Mouse (Mus musculus) neural tube, embryonic 10.5 days (tissue): ENCODE results near the gene Gm14406.
"Not testable (repeated sequence)": the region's sequence is repeated elsewhere in the genome, so short reads cannot be mapped to it uniquely, and the experiment has no call there.

Experiments
- DNase-seq: peaks from one replicate; pipeline ENCODE4 v3.0.0-alpha.2; 2017; ENCODE audit warnings: low spot score; ENCODE audit errors: extremely low spot score

The Gm14406 gene

DNA sequence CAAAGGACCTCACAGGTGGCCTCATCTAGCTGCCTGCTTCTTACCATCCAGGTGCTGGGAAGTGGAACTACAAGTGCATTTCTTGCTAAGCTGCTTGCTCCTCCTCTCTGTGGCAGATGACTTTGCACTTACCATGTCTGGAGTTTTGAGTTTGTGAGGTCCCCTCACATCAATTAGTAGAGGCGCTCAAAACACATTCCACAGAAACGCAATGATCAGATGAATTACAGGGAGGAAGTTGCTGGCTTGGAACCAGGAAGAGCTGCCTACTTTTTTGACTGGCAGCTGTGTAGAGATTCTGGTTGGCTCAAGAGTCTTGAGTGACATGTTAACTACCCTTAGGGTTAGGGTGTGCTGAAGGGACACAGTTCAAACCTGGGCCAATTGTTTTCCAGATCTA, at the start of gene Gm14406:
Gm14406 (minus strand) TSS at position 213 of the 400 bp plus-strand sequence.
- DNase-seq = not testable (repeated sequence)

- not testable (repeated sequence) for DNase-seq
Observed at GRCm38 (mm10) chr2:177575141-177575540, 2.9 kb downstream of the Gm14406 start.

DNA sequence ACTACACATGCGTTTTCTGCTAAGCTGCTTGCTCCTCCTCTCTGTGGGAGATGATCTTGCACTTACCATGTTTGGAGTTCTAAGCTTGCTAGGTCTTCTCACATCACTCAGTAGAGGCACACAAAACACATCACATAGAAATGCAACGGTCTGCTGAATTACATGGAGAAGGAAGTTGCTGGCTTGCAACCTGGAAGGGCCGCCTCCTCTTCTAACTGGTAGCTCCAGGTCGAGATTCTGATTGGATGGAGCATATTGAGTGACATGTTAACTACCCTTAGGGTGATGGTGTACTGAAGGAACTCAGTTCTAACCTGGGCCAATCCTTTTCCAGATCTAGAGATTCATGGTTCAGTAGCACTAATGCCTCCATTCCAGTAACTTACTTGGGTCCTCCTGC, 18.6 kb downstream of the Gm14406 start:
- DNase-seq = not testable (repeated sequence)

DNA sequence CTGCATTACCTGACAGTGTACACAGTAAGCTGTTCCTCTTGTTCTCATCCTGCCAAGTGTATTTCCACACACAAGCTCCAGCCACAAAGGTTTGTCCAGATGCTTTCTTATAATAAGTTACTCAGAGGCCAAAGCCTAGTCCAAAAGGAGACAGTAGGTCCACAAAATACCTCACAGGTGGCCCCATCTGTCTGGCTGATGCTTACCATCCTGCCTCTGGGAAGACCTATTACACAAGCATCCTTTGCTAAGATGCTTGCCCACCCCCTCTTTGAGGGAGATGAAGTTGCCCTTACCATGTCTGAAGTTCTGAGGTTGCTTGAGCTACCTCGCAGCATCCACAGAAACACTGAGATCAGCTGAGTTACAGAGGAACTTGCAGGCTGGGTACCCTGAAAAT, 22.7 kb downstream of the Gm14406 start:
- DNase-seq = not testable (repeated sequence)

DNA sequence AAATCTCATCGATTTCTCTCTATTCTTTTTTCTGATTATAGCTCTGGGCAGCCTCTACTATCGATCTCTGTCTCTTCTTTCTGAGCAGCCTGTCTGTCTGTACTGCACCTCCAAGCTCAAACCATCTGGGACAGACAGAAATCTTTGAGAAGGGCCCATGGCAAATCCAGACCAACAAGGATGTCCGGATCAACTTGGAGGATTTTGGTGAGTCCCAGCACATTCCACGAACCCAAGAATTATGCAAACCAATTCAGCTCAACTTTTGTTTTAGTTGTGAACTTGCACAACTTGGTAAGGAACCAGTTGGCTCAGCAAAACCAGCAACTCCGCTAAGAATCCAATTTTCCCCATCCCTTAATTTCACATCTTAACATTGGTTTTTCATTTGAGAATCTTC, 40.3 kb downstream of the Gm14406 start:
- DNase-seq = not testable (repeated sequence)

- DNase-seq = not testable (repeated sequence)
Observed at GRCm38 (mm10) chr2:177537141-177537540, 40.9 kb downstream of the Gm14406 start.

DNA sequence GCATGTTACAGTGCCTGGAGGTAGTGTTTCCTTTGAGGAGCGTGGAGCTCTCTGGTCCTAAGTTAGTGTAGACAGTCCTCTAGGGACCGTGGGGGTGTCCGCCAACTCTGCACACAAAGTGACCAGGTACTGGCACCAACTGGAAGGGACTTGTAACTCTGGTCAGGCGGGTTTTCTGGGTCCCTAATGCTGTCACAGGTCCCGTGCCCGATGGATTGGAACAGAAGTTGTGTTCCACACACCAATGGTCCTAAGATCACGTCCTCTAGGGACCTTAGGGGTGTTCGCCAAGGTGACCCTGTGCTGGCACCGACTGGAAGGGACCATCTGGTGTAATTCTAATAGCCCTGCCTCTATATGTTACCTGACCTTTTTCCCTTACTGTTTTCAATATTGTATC, 42.1 kb downstream of the Gm14406 start:
- no peak for DNase-seq

DNA sequence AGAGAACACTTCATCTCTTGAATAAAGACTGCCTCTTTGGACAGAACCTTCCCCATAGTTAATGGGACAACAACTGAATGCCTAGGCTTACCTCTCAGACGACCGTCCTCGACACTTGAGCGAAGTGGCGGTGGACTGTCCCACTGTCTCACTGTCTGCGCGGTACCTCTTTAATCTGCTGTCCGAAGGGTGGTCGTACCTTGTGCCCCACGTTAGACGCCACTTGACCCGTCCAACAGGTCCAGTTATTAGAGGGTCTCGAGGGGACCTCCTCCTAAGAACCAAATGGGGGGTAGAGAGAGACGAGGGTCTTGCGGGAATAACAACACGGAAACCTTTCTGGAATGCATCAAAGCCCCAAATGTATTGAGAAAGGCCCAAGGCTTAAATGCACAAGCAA, 53.8 kb downstream of the Gm14406 start:
- not testable (repeated sequence) for DNase-seq

DNA sequence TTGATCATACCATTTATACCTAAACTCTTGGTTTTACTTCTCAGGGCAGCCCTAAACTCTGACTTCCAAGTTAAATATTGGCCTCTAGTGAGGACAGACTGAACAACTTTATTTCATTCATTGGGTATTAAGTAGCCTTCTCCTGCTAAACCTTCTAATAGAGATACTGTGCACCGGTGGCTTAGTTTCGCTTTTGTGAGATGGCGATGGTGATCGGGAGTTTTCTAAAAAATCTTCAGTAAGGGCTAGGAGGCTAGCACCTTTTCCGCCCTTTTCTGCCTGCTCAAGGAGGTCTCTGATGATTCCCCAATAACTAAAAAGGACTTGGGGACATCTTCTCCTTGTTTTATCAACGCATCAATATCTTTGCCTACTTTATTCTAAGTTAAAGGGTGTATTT, 54.3 kb downstream of the Gm14406 start:
- DNase-seq = not testable (repeated sequence)

- no peak for DNase-seq
Observed at GRCm38 (mm10) chr2:177523061-177523460, 54.9 kb downstream of the Gm14406 start.

- no peak for DNase-seq
Observed at GRCm38 (mm10) chr2:177520035-177520434, 58.0 kb downstream of the Gm14406 start.
